Mouse (Mus musculus) intestine, postnatal 0 days (tissue): ENCODE results near the gene Metap1. TPM values are rescaled to one million over a fixed set of nuclear protein-coding genes. Genes with fewer than 3 reads are reported as not detected.

ENCODE experiments used
- ATAC-seq: fragments of 200-750 bp; cut with Nextera tagmentation; 2 replicates; pipeline ENCODE4 v1.8.0; 2017; ENCODE audit warnings: mild to moderate bottlenecking, moderate TSS enrichment, moderate library complexity
- H3K27ac ChIP-seq: fragments of 300-500 bp; sonication (generic); 2 replicates; pipeline ENCODE4 v1.5.1; 2014; ENCODE audit warnings: mild to moderate bottlenecking, low read depth, low read length, moderate library complexity
- H3K27me3 ChIP-seq: fragments of 300-500 bp; sonication (generic); replicated peaks from 2 replicates; pipeline ENCODE4 v1.6.1; 2014; ENCODE audit warnings: low read length, mixed read lengths; ENCODE audit not compliant: control insufficient read depth, insufficient read depth
- H3K36me3 ChIP-seq: fragments of 300-500 bp; sonication (generic); 2 replicates; pipeline ENCODE4 v1.6.1; 2014; ENCODE audit warnings: mild to moderate bottlenecking, moderate library complexity; ENCODE audit not compliant: control insufficient read depth, insufficient read depth
- H3K4me1 ChIP-seq: fragments of 300-500 bp; sonication (generic); replicated peaks from 2 replicates; pipeline ENCODE4 v1.6.1; 2014; ENCODE audit warnings: antibody characterized with exemption, low read length, mixed read lengths; ENCODE audit not compliant: control insufficient read depth, insufficient read depth
- H3K4me2 ChIP-seq: fragments of 300-500 bp; sonication (generic); replicated peaks from 2 replicates; pipeline ENCODE4 v1.6.1; 2014; ENCODE audit warnings: low read depth, mild to moderate bottlenecking, moderate library complexity
- H3K4me3 ChIP-seq: fragments of 300-500 bp; sonication (generic); 2 replicates; pipeline ENCODE4 v1.5.1; 2014; ENCODE audit warnings: low read depth, low read length
- H3K9ac ChIP-seq: fragments of 300-500 bp; sonication (generic); 2 replicates; pipeline ENCODE4 v1.6.1; 2014; ENCODE audit warnings: mild to moderate bottlenecking, low read depth, low read length
- H3K9me3 ChIP-seq: fragments of 300-500 bp; sonication (generic); 2 replicates; pipeline ENCODE4 v1.6.1; 2016; ENCODE audit warnings: mixed run types; ENCODE audit not compliant: control insufficient read depth
- CTCF ChIP-seq: sonication (generic); IDR thresholded peaks from 2 replicates; pipeline ENCODE4 v1.5.1; 2016; ENCODE audit warnings: low read depth, mild to moderate bottlenecking, control low read depth, antibody characterized with exemption, moderate library complexity
- WGBS: fragments of 180-500 bp; shearing (Covaris S2); extraction: QIAGEN DNeasy Blood & Tissue Kit; methylation state at CpG from one replicate; pipeline ENCODE4 v1.1.7; 2014; 5-methylcytosine and 5-hydroxymethylcytosine counted together
- polyA plus RNA-seq: library from polyadenylated mRNA; unstranded; fragments of >200 nt; fragmentation: Nextera tagmentation; extraction: Ambion mirVana; gene quantifications from 2 replicates; pipeline ENCODE4 v1.2.1, GENCODE M21; 2015

Metap1 gene
- polyA plus RNA-seq, 1 experiment from 2014 or later: 29.6 TPM

- TF ChIP-seq CTCF: no peak
- no peaks in the 10 kb centered on the region for H3K27me3 ChIP-seq
- no peak overlapping the region for H3K9ac ChIP-seq
- ATAC-seq: no peak
- H3K4me2 ChIP-seq: no peak overlapping the region
- H3K4me3 ChIP-seq: no peak overlapping the region
- H3K9me3 ChIP-seq: no peaks in the 10 kb centered on the region
- H3K4me1 ChIP-seq: no peaks in the 10 kb centered on the region
- 97% methylated on average over 3 of the region's 3 CpGs for WGBS
- peaks cover 58% of the 10 kb centered on the region for H3K36me3 ChIP-seq
- no peak overlapping the region for H3K27ac ChIP-seq
These were observed 30.9 kb downstream of the Metap1 start for GRCm38 (mm10) chr3:138458441-138458840.

- Histone ChIP-seq H3K4me2 (no peak overlapping the region), H3K27me3 (no peaks in the 10 kb centered on the region), H3K9me3 (no peaks in the 10 kb centered on the region), H3K4me3 (no peak overlapping the region), H3K4me1 (no peaks in the 10 kb centered on the region), H3K36me3 (peaks cover 60% of the 10 kb centered on the region), H3K9ac (no peak overlapping the region), H3K27ac (no peak overlapping the region)
- no peak for ATAC-seq
- WGBS: 82% methylated on average over 13 of the region's 13 CpGs
- no peak for TF ChIP-seq CTCF
These were observed 34.4 kb downstream of the Metap1 start for GRCm38 (mm10) chr3:138454711-138455435.

- Histone ChIP-seq H3K4me1 (no peaks in the 10 kb centered on the region), H3K36me3 (peaks cover 59% of the 10 kb centered on the region), H3K9ac (no peak overlapping the region), H3K4me2 (no peak overlapping the region), H3K4me3 (no peak overlapping the region), H3K9me3 (no peaks in the 10 kb centered on the region), H3K27ac (no peak overlapping the region), H3K27me3 (no peaks in the 10 kb centered on the region)
- no peak for TF ChIP-seq CTCF
- WGBS: 90% methylated on average over 1 of the region's 1 CpGs
- no peak for ATAC-seq
These were observed 35.1 kb downstream of the Metap1 start for GRCm38 (mm10) chr3:138454234-138454633.

- no peak for ATAC-seq
- no peaks in the 10 kb centered on the region for H3K27me3 ChIP-seq
- H3K4me2 ChIP-seq: no peak overlapping the region
- H3K4me3 ChIP-seq: no peak overlapping the region
- peaks cover 65% of the 10 kb centered on the region for H3K36me3 ChIP-seq
- whole genome bisulfite sequencing: 89% methylated on average over 10 of the region's 10 CpGs
- no peak overlapping the region for H3K9ac ChIP-seq
- H3K4me1 ChIP-seq: no peaks in the 10 kb centered on the region; the same call in 1 of the 2 replicates
- H3K9me3 ChIP-seq: no peaks in the 10 kb centered on the region
- no peak overlapping the region for H3K27ac ChIP-seq
- no peak for TF ChIP-seq CTCF
These were observed 37.1 kb downstream of the Metap1 start for GRCm38 (mm10) chr3:138452169-138452568.

GRCm38 (mm10) chr3:138448077-138448860 is 41.0 kb downstream of the Metap1 start:
- whole genome bisulfite sequencing: 68% methylated on average over 12 of the region's 12 CpGs
- Histone ChIP-seq H3K9ac (no peak overlapping the region), H3K27ac (no peak overlapping the region), H3K4me3 (no peak overlapping the region), H3K9me3 (no peaks in the 10 kb centered on the region), H3K27me3 (no peaks in the 10 kb centered on the region), H3K4me1 (no peaks in the 10 kb centered on the region; the same call in 1 of the 2 replicates), H3K4me2 (no peak overlapping the region), H3K36me3 (peaks cover 71% of the 10 kb centered on the region)
- ATAC-seq: peak; percentile 49
- no peak for TF ChIP-seq CTCF

- no peak for ATAC-seq
- no peaks in the 10 kb centered on the region; the same call in 1 of the 2 replicates for H3K4me1 ChIP-seq
- H3K9me3 ChIP-seq: no peaks in the 10 kb centered on the region
- H3K27ac ChIP-seq: peak overlapping the region; percentile 83; the same call in 1 of the 2 replicates
- peaks cover 35% of the 10 kb centered on the region for H3K36me3 ChIP-seq
- H3K4me2 ChIP-seq: peak overlapping the region; percentile 87
- H3K4me3 ChIP-seq: peak overlapping the region; percentile 93
- H3K27me3 ChIP-seq: no peaks in the 10 kb centered on the region
- WGBS: 1% methylated on average over 9 of the region's 9 CpGs
- no peak for TF ChIP-seq CTCF
- peak overlapping the region; percentile 83 for H3K9ac ChIP-seq
These were observed 45.9 kb downstream of the Metap1 start for GRCm38 (mm10) chr3:138443465-138443771.
